Mouse (Mus musculus) stomach, postnatal 0 days (tissue): ENCODE results near the gene Shisal1. TPM values are rescaled to one million over a fixed set of nuclear protein-coding genes. Genes with fewer than 3 reads are reported as not detected.

Experiments used
- ATAC-seq: fragments of 200-750 bp; cut with Nextera tagmentation; 2 replicates; pipeline ENCODE4 v1.8.0; 2017; ENCODE audit not compliant: low FRiP score, low TSS enrichment
- DNase-seq: peaks from one replicate; pipeline ENCODE4 v3.0.0-alpha.2; 2016; ENCODE audit warnings: low spot score
- H3K27ac ChIP-seq: fragments of 300-500 bp; sonication (generic); replicated peaks from 2 replicates; pipeline ENCODE4 v1.5.1; 2014; ENCODE audit warnings: mild to moderate bottlenecking, control low read depth
- H3K27me3 ChIP-seq: fragments of 300-500 bp; sonication (generic); 2 replicates; pipeline ENCODE4 v1.6.1; 2014; ENCODE audit warnings: low read length; ENCODE audit not compliant: control insufficient read depth, insufficient read depth
- H3K36me3 ChIP-seq: fragments of 300-500 bp; sonication (generic); 2 replicates; pipeline ENCODE4 v1.6.1; 2014; ENCODE audit warnings: low read length, mixed read lengths; ENCODE audit not compliant: control insufficient read depth, insufficient read depth
- H3K4me1 ChIP-seq: fragments of 300-500 bp; sonication (generic); replicated peaks from 2 replicates; pipeline ENCODE4 v1.6.1; 2014; ENCODE audit warnings: antibody characterized with exemption; ENCODE audit not compliant: control insufficient read depth, insufficient read depth
- H3K4me2 ChIP-seq: fragments of 300-500 bp; sonication (generic); replicated peaks from 2 replicates; pipeline ENCODE4 v1.6.1; 2014; ENCODE audit warnings: low read depth, mild to moderate bottlenecking, control low read depth, moderate library complexity
- H3K4me3 ChIP-seq: fragments of 300-500 bp; sonication (generic); 2 replicates; pipeline ENCODE4 v1.5.1; 2014; ENCODE audit warnings: low read depth, low read length, control low read depth
- H3K9ac ChIP-seq: fragments of 300-500 bp; sonication (generic); 2 replicates; pipeline ENCODE4 v1.6.1; 2014; ENCODE audit warnings: mild to moderate bottlenecking, low read length, control low read depth, mixed read lengths
- H3K9me3 ChIP-seq: fragments of 300-500 bp; sonication (generic); 2 replicates; pipeline ENCODE4 v1.6.1; 2016; ENCODE audit warnings: low read length; ENCODE audit not compliant: control insufficient read depth
- CTCF ChIP-seq: IDR thresholded peaks from 2 replicates; pipeline ENCODE4 v1.5.1; 2016; ENCODE audit warnings: antibody characterized with exemption, low read depth, mild to moderate bottlenecking, moderate library complexity
- EP300 ChIP-seq: optimal IDR thresholded peaks from 2 replicates; pipeline ENCODE3; 2016; ENCODE audit warnings: antibody characterized with exemption
- WGBS: fragments of 180-500 bp; shearing (Covaris S2); extraction: QIAGEN DNeasy Blood & Tissue Kit; methylation state at CpG from one replicate; pipeline ENCODE4 v1.1.7; 2014; 5-methylcytosine and 5-hydroxymethylcytosine counted together
- polyA plus RNA-seq: library from polyadenylated mRNA; unstranded; fragments of >200 nt; fragmentation: Nextera tagmentation; extraction: Ambion mirVana; gene quantifications from 2 replicates; pipeline ENCODE4 v1.2.1, GENCODE M21; 2015

Gene Shisal1
- polyA plus RNA-seq, 1 experiment from 2014 or later: 0.82 TPM

DNA sequence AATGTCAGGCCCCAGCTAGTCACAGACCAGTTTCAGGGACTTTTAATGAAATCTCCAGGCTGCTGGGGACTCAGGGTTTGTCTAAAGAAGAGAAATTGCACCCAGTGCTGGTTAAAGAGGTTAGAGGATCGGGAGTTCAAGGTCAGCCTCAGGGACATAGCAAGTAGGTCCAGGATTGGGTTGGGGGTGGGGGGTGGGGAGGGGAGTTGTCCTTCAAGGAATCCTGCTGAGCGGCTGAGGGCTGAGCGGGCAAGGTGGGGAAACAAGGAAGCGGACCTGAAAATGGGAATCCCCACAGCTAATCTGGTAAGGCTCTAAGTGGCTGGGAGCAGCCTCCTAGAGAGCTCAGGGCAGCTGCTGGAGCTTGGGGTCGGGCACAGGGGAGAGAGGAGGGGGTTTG, 20.9 kb upstream of the Shisal1 start:
- Histone ChIP-seq H3K9ac (no peak overlapping the region), H3K36me3 (no peaks in the 10 kb centered on the region), H3K4me1 (0 out of 2 replicates have a peak, but pooled peaks cover 2% of the 10 kb centered on the region), H3K27ac (no peak overlapping the region), H3K27me3 (no peaks in the 10 kb centered on the region), H3K4me2 (no peak overlapping the region), H3K9me3 (no peaks in the 10 kb centered on the region), H3K4me3 (no peak overlapping the region)
- TF ChIP-seq EP300: no peak
- no peak for TF ChIP-seq CTCF
- WGBS: 63% methylated on average over 5 of the region's 5 CpGs
- no peak for ATAC-seq
- DNase-seq: no peak

GRCm38 (mm10) chr15:84466458-84467267, 19.8 kb upstream of the Shisal1 start:
- ATAC-seq (peak; percentile 44; the same call in 1 of the 2 replicates), DNase-seq (peak; percentile 24)
- no peak overlapping the region for H3K9ac ChIP-seq
- no peak overlapping the region for H3K4me2 ChIP-seq
- no peak overlapping the region for H3K4me3 ChIP-seq
- no peak for TF ChIP-seq EP300
- no peak for TF ChIP-seq CTCF
- WGBS: 29% methylated on average over 13 of the region's 13 CpGs
- H3K36me3 ChIP-seq: no peaks in the 10 kb centered on the region
- H3K4me1 ChIP-seq: 0 out of 2 replicates have a peak, but pooled peaks cover 2% of the 10 kb centered on the region
- peak overlapping the region; percentile 59 for H3K27ac ChIP-seq
- H3K27me3 ChIP-seq: no peaks in the 10 kb centered on the region
- H3K9me3 ChIP-seq: no peaks in the 10 kb centered on the region

DNA sequence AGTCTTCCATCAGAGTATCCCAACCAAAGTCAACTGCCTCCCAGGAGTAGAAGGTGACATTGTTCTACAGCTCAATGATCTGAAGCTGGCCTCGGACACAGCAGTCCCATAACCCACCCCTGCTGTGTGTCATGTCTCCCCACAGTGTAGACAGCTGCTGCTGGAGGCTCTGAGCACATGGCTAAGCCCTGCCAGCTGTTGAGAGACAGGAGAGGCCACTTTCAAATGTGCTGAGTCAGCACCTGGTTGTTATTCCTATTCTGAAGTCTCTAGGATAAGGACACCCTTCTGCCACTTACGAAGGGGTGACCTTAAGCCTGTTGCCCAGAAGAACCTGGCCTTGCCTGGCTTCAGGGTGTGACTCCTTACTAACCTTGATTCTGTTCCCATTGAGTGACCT, 14.5 kb upstream of the Shisal1 start:
- Histone ChIP-seq H3K27me3 (no peaks in the 10 kb centered on the region), H3K9me3 (no peaks in the 10 kb centered on the region), H3K36me3 (no peaks in the 10 kb centered on the region), H3K9ac (no peak overlapping the region), H3K4me2 (no peak overlapping the region), H3K27ac (no peak overlapping the region), H3K4me3 (no peak overlapping the region), H3K4me1 (no peaks in the 10 kb centered on the region)
- 69% methylated on average over 2 of the region's 2 CpGs for WGBS
- DNase-seq: no peak
- no peak for ATAC-seq
- TF ChIP-seq EP300 (no peak), CTCF (no peak)

- WGBS: 80% methylated on average over 6 of the region's 6 CpGs
- DNase-seq (no peak), ATAC-seq (no peak)
- Histone ChIP-seq H3K4me3 (no peak overlapping the region), H3K4me1 (no peaks in the 10 kb centered on the region), H3K9ac (no peak overlapping the region), H3K4me2 (no peak overlapping the region), H3K27ac (no peak overlapping the region), H3K36me3 (no peaks in the 10 kb centered on the region), H3K27me3 (no peaks in the 10 kb centered on the region), H3K9me3 (no peaks in the 10 kb centered on the region)
- no peak for TF ChIP-seq EP300
- no peak for TF ChIP-seq CTCF
Observed at GRCm38 (mm10) chr15:84458983-84459382, 12.1 kb upstream of the Shisal1 start.

DNA sequence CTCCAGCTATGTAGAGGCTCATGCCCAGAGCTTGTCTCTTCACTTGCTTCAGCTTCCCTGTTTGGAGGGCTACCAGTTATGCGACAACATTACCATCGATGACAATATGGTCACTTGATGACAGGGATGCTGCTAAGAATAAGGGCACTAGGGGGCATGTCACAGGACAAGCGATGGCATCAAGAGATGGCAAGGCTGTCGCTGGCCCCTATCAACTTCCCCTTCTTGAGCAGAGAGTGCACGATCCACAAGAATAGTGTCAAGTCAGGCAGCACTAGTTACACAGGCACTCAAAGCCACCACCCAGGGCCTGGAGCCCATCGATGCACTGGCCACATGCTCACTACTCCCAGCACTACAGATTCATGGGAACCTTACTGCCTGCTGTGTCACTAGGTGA, 8.4 kb upstream of the Shisal1 start:
- DNase-seq (no peak), ATAC-seq (no peak)
- Histone ChIP-seq H3K36me3 (no peaks in the 10 kb centered on the region), H3K27me3 (no peaks in the 10 kb centered on the region), H3K9ac (no peak overlapping the region), H3K4me3 (no peak overlapping the region), H3K9me3 (no peaks in the 10 kb centered on the region), H3K4me1 (peaks cover 4% of the 10 kb centered on the region), H3K27ac (no peak overlapping the region), H3K4me2 (no peak overlapping the region)
- 89% methylated on average over 6 of the region's 6 CpGs for WGBS
- TF ChIP-seq EP300 (no peak), CTCF (no peak)

DNA sequence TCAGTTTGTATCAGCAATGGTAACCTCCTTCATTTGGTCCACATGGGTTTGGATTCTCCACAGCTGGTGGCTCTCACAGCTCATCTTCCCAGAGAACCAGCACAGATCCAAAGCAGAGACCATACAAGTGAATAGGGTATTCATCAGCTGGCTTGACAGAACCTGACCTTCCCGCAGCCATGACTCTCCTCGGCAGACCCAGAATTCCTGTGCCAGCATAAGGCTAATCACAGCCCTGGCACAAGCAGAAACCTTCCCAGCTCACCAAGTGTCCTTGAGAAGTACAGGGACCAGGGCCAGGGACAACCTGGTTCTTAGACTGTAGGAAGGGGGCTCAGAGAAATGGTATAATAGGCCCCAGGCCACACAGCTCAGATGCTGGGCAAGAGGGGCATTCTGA, 6.2 kb upstream of the Shisal1 start:
- ATAC-seq: no peak
- Histone ChIP-seq H3K27ac (no peak overlapping the region), H3K4me1 (peaks cover 4% of the 10 kb centered on the region), H3K4me2 (no peak overlapping the region), H3K36me3 (no peaks in the 10 kb centered on the region), H3K27me3 (no peaks in the 10 kb centered on the region), H3K9me3 (no peaks in the 10 kb centered on the region), H3K4me3 (no peak overlapping the region), H3K9ac (no peak overlapping the region)
- no peak for DNase-seq
- WGBS: 85% methylated on average over 2 of the region's 2 CpGs
- TF ChIP-seq EP300 (no peak), CTCF (no peak)
